12 mouse cellular contexts compared by ENCODE assay signal in the genomic region with DNA sequence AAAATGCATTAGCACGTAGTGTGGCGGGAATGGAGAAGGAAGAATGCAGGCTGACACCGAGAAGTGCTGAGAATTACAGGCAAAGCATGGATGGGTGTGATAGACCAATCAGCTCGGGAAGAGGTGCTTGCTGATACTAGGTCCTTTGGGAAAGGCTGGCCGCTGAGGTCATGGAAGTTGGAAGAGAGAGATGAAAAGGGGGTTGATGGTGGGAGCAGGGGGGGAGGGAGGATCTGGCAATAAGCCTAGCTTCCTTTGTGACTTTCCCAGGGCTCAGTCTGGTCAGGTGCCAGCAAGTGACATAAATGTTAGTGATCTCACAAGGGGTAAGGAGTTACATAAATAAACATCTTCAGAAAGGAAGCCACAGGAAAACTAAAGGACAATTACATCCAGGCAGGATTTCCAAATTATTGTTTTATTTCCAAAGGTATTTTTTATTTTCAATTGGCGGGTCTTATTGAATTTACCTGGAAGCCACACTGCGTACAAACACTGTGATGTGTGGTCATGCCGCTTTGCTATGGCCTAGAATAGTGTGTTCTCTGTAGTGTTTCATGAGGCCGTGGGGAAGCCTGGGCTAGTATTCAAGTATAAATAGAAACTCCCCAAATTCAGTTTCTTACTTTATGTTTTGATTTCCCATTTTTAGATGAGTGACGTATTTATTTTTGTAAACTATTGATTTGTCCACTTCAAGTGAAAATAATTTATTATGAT. TPM values are rescaled to one million over a fixed set of nuclear protein-coding genes. Genes with fewer than 3 reads are reported as not detected.
DNase-seq lines count a peak whose midpoint lies in the region; ATAC-seq and TF ChIP-seq lines count a peak whose summit lies in the region.
"Had no signal": no experiment of that assay in that cellular context is flagged by ENCODE, and none has a peak within 500 bp of the region (broad histone marks: within the 10 kb centered on the region; RNA-seq: fewer than 3 reads in every experiment).

No protein-coding gene starts in this region.

- TF ChIP-seq EP300 in heart, adult 2 months (IDR thresholded peaks at IDR 0.05; ENCODE audit: insufficient read depth, low read depth, low read length), result no peak

- H3K4me1 ChIP-seq in neural tube, embryonic 11.5 days (ENCODE audit: control insufficient read depth, insufficient read depth, low read length), result no peaks in the 10 kb centered on the region
- H3K4me1 ChIP-seq in heart, adult 2 months (ENCODE audit: control insufficient read depth, insufficient read depth, low read length), result peaks cover 1% of the 10 kb centered on the region; the same call in 1 of the 2 replicates
- H3K4me1 ChIP-seq in neural tube, embryonic 12.5 days, result peaks cover 3% of the 10 kb centered on the region; the same call in 1 of the 2 replicates
- H3K4me1 ChIP-seq: embryonic facial prominence, embryonic 13.5 days; liver, embryonic 13.5 days had no signal

- H3K4me2 ChIP-seq in neural tube, embryonic 11.5 days (ENCODE audit: low read depth), result no peak overlapping the region
- H3K4me2 ChIP-seq in neural tube, embryonic 12.5 days (replicated peaks), result no peak overlapping the region
- H3K4me2 ChIP-seq: embryonic facial prominence, embryonic 13.5 days; liver, embryonic 13.5 days had no signal

- H3K9me3 ChIP-seq in neural tube, embryonic 11.5 days (ENCODE audit: control insufficient read depth, low read length), result no peaks in the 10 kb centered on the region
- no peaks in the 10 kb centered on the region for H3K9me3 ChIP-seq in neural tube, embryonic 12.5 days
- H3K9me3 ChIP-seq: embryonic facial prominence, embryonic 13.5 days; liver, embryonic 13.5 days had no signal

- intact Hi-C loops in heart, adult 2 months (cut with DNase I), result loop anchor here (5.0 kb wide), 1 partner anchor 92 kb away; no protein-coding TSS in a partner anchor

- H3K27me3 ChIP-seq in neural tube, embryonic 11.5 days (ENCODE audit: control insufficient read depth, insufficient read depth, low read length), result no peaks in the 10 kb centered on the region
- H3K27me3 ChIP-seq in heart, adult 2 months (ENCODE audit: control insufficient read depth, insufficient read depth, low read length), result no peaks in the 10 kb centered on the region
- no peaks in the 10 kb centered on the region for H3K27me3 ChIP-seq in neural tube, embryonic 12.5 days (replicated peaks)
- H3K27me3 ChIP-seq: embryonic facial prominence, embryonic 13.5 days; liver, embryonic 13.5 days had no signal

- no peak overlapping the region for H3K9ac ChIP-seq in neural tube, embryonic 11.5 days (ENCODE audit: low read length)
- no peak overlapping the region for H3K9ac ChIP-seq in heart, adult 2 months (ENCODE audit: low read depth, low read length)
- H3K9ac ChIP-seq in neural tube, embryonic 12.5 days, result 0 out of 2 replicates have a peak overlapping the region, but pooled peaks have one; percentile 9
- H3K9ac ChIP-seq: embryonic facial prominence, embryonic 13.5 days; liver, embryonic 13.5 days had no signal

- peak; percentile 18 for DNase-seq in neural tube, embryonic 11.5 days (ENCODE audit: low spot score)
- DNase-seq in neural tube, embryonic 10.5 days (ENCODE audit: extremely low spot score, low spot score), result no peak
- peak; percentile 30 to 37 for DNase-seq in heart, adult 2 months
- peak; percentile 48 for DNase-seq in kidney, postnatal 14 days
- DNase-seq in frontal cortex, postnatal 25 days (ENCODE audit: low spot score in 2 of 2), result no peak
- DNase-seq in spleen, postnatal 4 days (ENCODE audit: low spot score in 2 of 2), result no peak
- no peak for DNase-seq in ovary, postnatal 10 days (ENCODE audit: low spot score)
- DNase-seq: liver, embryonic 13.5 days had no signal

- H3K79me2 ChIP-seq in heart, adult 2 months (replicated peaks; ENCODE audit: control insufficient read depth, insufficient read depth, low read length), result no peaks in the 10 kb centered on the region

- no peak overlapping the region for H3K27ac ChIP-seq in neural tube, embryonic 11.5 days (ENCODE audit: low read depth, low read length)
- H3K27ac ChIP-seq in heart, adult 2 months, result peak overlapping the region; percentile 4; the same call in 1 of the 2 replicates
- H3K27ac ChIP-seq in neural tube, embryonic 12.5 days, result no peak overlapping the region
- H3K27ac ChIP-seq: embryonic facial prominence, embryonic 13.5 days; liver, embryonic 13.5 days had no signal

- no peak for TF ChIP-seq CTCF in heart, adult 2 months (IDR thresholded peaks at IDR 0.05)

- 67% methylated on average over 10 of the region's 10 CpGs for WGBS in neural tube, embryonic 11.5 days
- 30% methylated on average over 10 of the region's 10 CpGs for WGBS in heart, adult 2 months
- 60% methylated on average over 10 of the region's 10 CpGs for WGBS in neural tube, embryonic 12.5 days

- H3K36me3 ChIP-seq in neural tube, embryonic 11.5 days (ENCODE audit: control insufficient read depth, insufficient read depth, low read length), result no peaks in the 10 kb centered on the region
- no peaks in the 10 kb centered on the region; the same call in 1 of the 2 replicates for H3K36me3 ChIP-seq in heart, adult 2 months (ENCODE audit: control insufficient read depth, insufficient read depth, low read length)
- no peaks in the 10 kb centered on the region for H3K36me3 ChIP-seq in neural tube, embryonic 12.5 days
- H3K36me3 ChIP-seq: embryonic facial prominence, embryonic 13.5 days; liver, embryonic 13.5 days had no signal

- ATAC-seq in neural tube, embryonic 11.5 days (ENCODE audit: insufficient read depth, low FRiP score, low TSS enrichment), result no peak
- peak; percentile 83; the same call in 1 of the 2 replicates for ATAC-seq in neural tube, embryonic 12.5 days (ENCODE audit: low FRiP score, low read depth)
- ATAC-seq: Patski had no signal

- no peak for TF ChIP-seq POLR2A in heart, adult 2 months (IDR thresholded peaks at IDR 0.05; ENCODE audit: insufficient read depth, low read depth, low read length)

- no peak overlapping the region for H3K4me3 ChIP-seq in neural tube, embryonic 11.5 days (ENCODE audit: low read depth, low read length)
- H3K4me3 ChIP-seq in heart, adult 2 months, result no peak overlapping the region
- no peak overlapping the region for H3K4me3 ChIP-seq in neural tube, embryonic 12.5 days
- H3K4me3 ChIP-seq: embryonic facial prominence, embryonic 13.5 days; liver, embryonic 13.5 days had no signal

RNA-seq across cellular contexts. Expression of a gene that starts 38.7 kb away (rescaled TPM):
- polyA plus RNA-seq in neural tube, embryonic 11.5 days (2014; fragmentation: Nextera tagmentation; extraction: Ambion mirVana), result 0.77 and 0.85 TPM in 2 replicates
- under 1 TPM; 0.23 TPM for total RNA-seq in heart, adult 2 months (2021)
- polyA plus RNA-seq in heart, adult 2 months (2012; rRNA removed), result 0.14 and 0.35 TPM in 2 replicates
- polyA plus RNA-seq in neural tube, embryonic 12.5 days (2016; fragmentation: Nextera tagmentation; extraction: Ambion mirVana), result 2.1 and 2.3 TPM in 2 replicates
- polyA plus RNA-seq: liver, embryonic 13.5 days; Patski; stomach, embryonic 16.5 days had no signal

Comparison
In these comparisons a context has a peak if more than half of its experiments do, and no peak if none do; other contexts are left out.
1. DNase-seq: peak in neural tube, embryonic 11.5 days (single experiment), heart, adult 2 months (2 of 2) and kidney, postnatal 14 days (single experiment); none in neural tube, embryonic 10.5 days (single experiment), frontal cortex, postnatal 25 days (0 of 2), spleen, postnatal 4 days (0 of 2) and ovary, postnatal 10 days (single experiment).